Mouse (Mus musculus): ENCODE data around the gene Bgn. TPM values are rescaled to one million over a fixed set of nuclear protein-coding genes. Genes with fewer than 3 reads are reported as not detected.
A peak's percentile ranks its signal among the peaks of the same experiment; 100 is the strongest.
"Not testable (repeated sequence)": the region's sequence is repeated elsewhere in the genome, so short reads cannot be mapped to it uniquely, and the experiment has no call there.

Gene Bgn
- polyA plus RNA-seq, 1 experiment from 2014 or later, result 11.5 TPM

- Histone ChIP-seq H3K9me3 (replicated peaks) (no peaks in the 10 kb centered on the region), H3K4me1 (peaks cover 32% of the 10 kb centered on the region), H3K4me3 (no peak overlapping the region), H3K27me3 (ENCODE audit: low read depth, poor library complexity, severe bottlenecking) (peaks cover 98% of the 10 kb centered on the region), H3K27ac (no peak overlapping the region), H3K36me3 (no peaks in the 10 kb centered on the region)
- WGBS, result 95% methylated on average over 1 of the region's 1 CpGs
- no peak for DNase-seq (ENCODE audit: low spot score)
These were observed 7.6 kb upstream of the Bgn start for GRCm38 (mm10) chrX:73475658-73476256.

- H3K27ac ChIP-seq, result no peak overlapping the region
- H3K36me3 ChIP-seq, result no peaks in the 10 kb centered on the region
- peaks cover 32% of the 10 kb centered on the region for H3K4me1 ChIP-seq
- peaks cover 98% of the 10 kb centered on the region for H3K27me3 ChIP-seq (ENCODE audit: low read depth, poor library complexity, severe bottlenecking)
- WGBS, result 63% methylated on average over 2 of the region's 2 CpGs
- DNase-seq (ENCODE audit: low spot score), result no peak
- no peaks in the 10 kb centered on the region for H3K9me3 ChIP-seq (replicated peaks)
- H3K4me3 ChIP-seq, result no peak overlapping the region
These were observed 6.8 kb upstream of the Bgn start for GRCm38 (mm10) chrX:73476621-73477020.

GRCm38 (mm10) chrX:73477500-73477899 lies 5.9 kb upstream of the Bgn start:
- Histone ChIP-seq H3K4me3 (no peak overlapping the region), H3K4me1 (peaks cover 32% of the 10 kb centered on the region), H3K9me3 (replicated peaks) (no peaks in the 10 kb centered on the region), H3K27me3 (ENCODE audit: low read depth, poor library complexity, severe bottlenecking) (peaks cover 98% of the 10 kb centered on the region), H3K36me3 (no peaks in the 10 kb centered on the region), H3K27ac (no peak overlapping the region)
- 90% methylated on average over 2 of the region's 2 CpGs for WGBS
- no peak for DNase-seq (ENCODE audit: low spot score)

GRCm38 (mm10) chrX:73479656-73480055 lies 3.7 kb upstream of the Bgn start:
- no peak overlapping the region for H3K4me3 ChIP-seq
- peak overlapping the region; percentile 50 for H3K27ac ChIP-seq
- no peaks in the 10 kb centered on the region for H3K9me3 ChIP-seq (replicated peaks)
- H3K36me3 ChIP-seq, result no peaks in the 10 kb centered on the region
- DNase-seq (ENCODE audit: low spot score), result no peak
- peaks cover 98% of the 10 kb centered on the region for H3K27me3 ChIP-seq (ENCODE audit: low read depth, poor library complexity, severe bottlenecking)
- peaks cover 39% of the 10 kb centered on the region for H3K4me1 ChIP-seq

- H3K36me3 ChIP-seq, result no peaks in the 10 kb centered on the region
- WGBS, result 40% methylated on average over 2 of the region's 2 CpGs
- H3K4me1 ChIP-seq, result peaks cover 32% of the 10 kb centered on the region
- no peaks in the 10 kb centered on the region for H3K9me3 ChIP-seq (replicated peaks)
- H3K4me3 ChIP-seq, result no peak overlapping the region
- peaks cover 96% of the 10 kb centered on the region for H3K27me3 ChIP-seq (ENCODE audit: low read depth, poor library complexity, severe bottlenecking)
- peak overlapping the region; percentile 50; the same call in 1 of the 2 replicates for H3K27ac ChIP-seq
- no peak for DNase-seq (ENCODE audit: low spot score)
These were observed 3.1 kb upstream of the Bgn start for GRCm38 (mm10) chrX:73480334-73480733.

- Histone ChIP-seq H3K27ac (peak overlapping the region; percentile 76), H3K4me1 (peaks cover 27% of the 10 kb centered on the region), H3K27me3 (ENCODE audit: low read depth, poor library complexity, severe bottlenecking) (peaks cover 98% of the 10 kb centered on the region), H3K36me3 (no peaks in the 10 kb centered on the region), H3K9me3 (replicated peaks) (no peaks in the 10 kb centered on the region), H3K4me3 (peak overlapping the region; percentile 41)
- DNase-seq (ENCODE audit: low spot score), result no peak
- WGBS, result 46% methylated on average over 4 of the region's 4 CpGs
These were observed 539 bp upstream of the Bgn start for GRCm38 (mm10) chrX:73482643-73483483.

- 45% methylated on average over 1 of the region's 1 CpGs for WGBS
- no peak for DNase-seq (ENCODE audit: low spot score)
- Histone ChIP-seq H3K27me3 (ENCODE audit: low read depth, poor library complexity, severe bottlenecking) (peaks cover 95% of the 10 kb centered on the region), H3K36me3 (no peaks in the 10 kb centered on the region), H3K9me3 (replicated peaks) (no peaks in the 10 kb centered on the region), H3K4me3 (peak overlapping the region; percentile 41), H3K27ac (peak overlapping the region; percentile 76), H3K4me1 (peaks cover 27% of the 10 kb centered on the region)
These were observed 674 bp downstream of the Bgn start for GRCm38 (mm10) chrX:73484076-73484475.

GRCm38 (mm10) chrX:73484870-73485269 lies 1.5 kb downstream of the Bgn start:
- no peak overlapping the region for H3K4me3 ChIP-seq
- no peak for DNase-seq (ENCODE audit: low spot score)
- H3K27ac ChIP-seq, result no peak overlapping the region
- no peaks in the 10 kb centered on the region for H3K36me3 ChIP-seq
- H3K27me3 ChIP-seq (ENCODE audit: low read depth, poor library complexity, severe bottlenecking), result peaks cover 95% of the 10 kb centered on the region
- peaks cover 25% of the 10 kb centered on the region for H3K4me1 ChIP-seq
- no peaks in the 10 kb centered on the region for H3K9me3 ChIP-seq (replicated peaks)
- WGBS, result 88% methylated on average over 4 of the region's 4 CpGs

- Histone ChIP-seq H3K27me3 (ENCODE audit: low read depth, poor library complexity, severe bottlenecking) (peaks cover 94% of the 10 kb centered on the region), H3K27ac (no peak overlapping the region), H3K4me1 (peaks cover 18% of the 10 kb centered on the region), H3K9me3 (replicated peaks) (no peaks in the 10 kb centered on the region), H3K36me3 (no peaks in the 10 kb centered on the region), H3K4me3 (no peak overlapping the region)
- WGBS, result 86% methylated on average over 5 of the region's 5 CpGs
- no peak for DNase-seq (ENCODE audit: low spot score)
These were observed 3.5 kb downstream of the Bgn start for GRCm38 (mm10) chrX:73486920-73487319.

- Histone ChIP-seq H3K27me3 (ENCODE audit: low read depth, poor library complexity, severe bottlenecking) (peaks cover 73% of the 10 kb centered on the region), H3K4me3 (no peak overlapping the region), H3K27ac (no peak overlapping the region), H3K36me3 (no peaks in the 10 kb centered on the region), H3K4me1 (peaks cover 5% of the 10 kb centered on the region; the same call in 1 of the 2 replicates), H3K9me3 (replicated peaks) (no peaks in the 10 kb centered on the region)
- WGBS, result 55% methylated on average over 4 of the region's 4 CpGs
- no peak for DNase-seq (ENCODE audit: low spot score)
These were observed 6.8 kb downstream of the Bgn start for GRCm38 (mm10) chrX:73490186-73490585.

GRCm38 (mm10) chrX:73490804-73491203 lies 7.4 kb downstream of the Bgn start:
- no peak for DNase-seq (ENCODE audit: low spot score)
- peaks cover 5% of the 10 kb centered on the region; the same call in 1 of the 2 replicates for H3K4me1 ChIP-seq
- H3K27me3 ChIP-seq (ENCODE audit: low read depth, poor library complexity, severe bottlenecking), result peaks cover 74% of the 10 kb centered on the region
- no peak overlapping the region for H3K27ac ChIP-seq
- no peak overlapping the region for H3K4me3 ChIP-seq
- 84% methylated on average over 3 of the region's 3 CpGs for WGBS
- no peaks in the 10 kb centered on the region for H3K36me3 ChIP-seq
- H3K9me3 ChIP-seq (replicated peaks), result no peaks in the 10 kb centered on the region

- H3K9me3 ChIP-seq (replicated peaks); H3K36me3 ChIP-seq; H3K4me1 ChIP-seq; H3K4me3 ChIP-seq; H3K27ac ChIP-seq: not testable (repeated sequence)
- peaks cover 74% of the 10 kb centered on the region for H3K27me3 ChIP-seq (ENCODE audit: low read depth, poor library complexity, severe bottlenecking)
- 5% methylated on average over 1 of the region's 2 CpGs for WGBS
- DNase-seq (ENCODE audit: low spot score), result peak; percentile 50
These were observed 10.2 kb downstream of the Bgn start for GRCm38 (mm10) chrX:73493567-73493966.

GRCm38 (mm10) chrX:73496746-73497145 lies 13.3 kb downstream of the Bgn start:
- peaks cover 75% of the 10 kb centered on the region for H3K27me3 ChIP-seq (ENCODE audit: low read depth, poor library complexity, severe bottlenecking)
- 82% methylated on average over 4 of the region's 4 CpGs for WGBS

More at GRCm38 (mm10) chrX:73496746-73497145, 13.3 kb downstream of the Bgn start:
- no peaks in the 10 kb centered on the region for H3K36me3 ChIP-seq
- no peak for DNase-seq (ENCODE audit: low spot score)
- H3K27ac ChIP-seq, result no peak overlapping the region
- H3K4me1 ChIP-seq, result no peaks in the 10 kb centered on the region
- H3K4me3 ChIP-seq, result no peak overlapping the region
- H3K9me3 ChIP-seq (replicated peaks), result no peaks in the 10 kb centered on the region

Data from limb, embryonic 10.5 days (tissue).